Mouse (Mus musculus) MEL (cell line): ENCODE data around the gene Gm17018.

Experiments used
- CTCF ChIP-seq, 3 experiments: IDR thresholded peaks in 2 of 3; conservative IDR thresholded peaks in 1 of 3; 2 replicates each; pipeline ENCODE4 v1.5.1; 2011 to 2012; ENCODE audit warnings: low read length in 3 of 3, low read depth in 2 of 3, mild to moderate bottlenecking in 2 of 3, improper control_type of control experiment in 1 of 3, inconsistent platforms in 1 of 3, mixed read lengths in 1 of 3, moderate library complexity in 1 of 3; ENCODE audit not compliant: control insufficient read depth in 1 of 3, insufficient read depth in 1 of 3, poor library complexity in 1 of 3, severe bottlenecking in 1 of 3
- ELF1 ChIP-seq: IDR thresholded peaks from 2 replicates; pipeline ENCODE4 v1.6.1; 2014; ENCODE audit warnings: low read depth, mild to moderate bottlenecking, inconsistent platforms, low read length, improper control_type of control experiment, moderate library complexity
- EP300 ChIP-seq, 2 experiments: IDR thresholded peaks; 2 replicates each; pipeline ENCODE4 v1.6.1; 2011; ENCODE audit warnings: improper control_type of control experiment in 2 of 2, low read length in 2 of 2, low read depth in 1 of 2, mild to moderate bottlenecking in 1 of 2
- JUND ChIP-seq: IDR thresholded peaks from 2 replicates; pipeline ENCODE4 v1.6.1; 2011; ENCODE audit warnings: low read depth, mild to moderate bottlenecking, improper control_type of control experiment, low read length
- MAFK ChIP-seq: IDR thresholded peaks from 2 replicates; pipeline ENCODE4 v1.6.1; 2011; ENCODE audit warnings: low read depth, mild to moderate bottlenecking, low read length, improper control_type of control experiment, borderline replicate concordance
- MYC ChIP-seq: IDR thresholded peaks from 2 replicates; pipeline ENCODE4 v1.6.1; 2011; ENCODE audit warnings: low read depth, mild to moderate bottlenecking, low read length, improper control_type of control experiment, moderate library complexity
- POLR2A ChIP-seq, 2 experiments: IDR thresholded peaks; 2 replicates each; pipeline ENCODE4 v1.6.1; 2011 to 2012; ENCODE audit warnings: low read length in 2 of 2, mild to moderate bottlenecking in 2 of 2, control low read depth in 1 of 2, improper control_type of control experiment in 1 of 2, low read depth in 1 of 2, moderate library complexity in 1 of 2; ENCODE audit not compliant: control insufficient read depth in 1 of 2, insufficient read depth in 1 of 2, poor library complexity in 1 of 2
- UBTF ChIP-seq: IDR thresholded peaks from 2 replicates; pipeline ENCODE4 v1.6.1; 2012; ENCODE audit warnings: low read depth, mild to moderate bottlenecking, inconsistent platforms, low read length, improper control_type of control experiment, moderate library complexity, borderline replicate concordance; ENCODE audit not compliant: insufficient read depth

GRCm38 (mm10) chr19:45529294-45529693 lies 31.1 kb upstream of the Gm17018 start:
- TF ChIP-seq CTCF (IDR thresholded peaks at IDR 0.05 in 2 of 3, conservative IDR thresholded peaks at IDR 0.05 in 1 of 3; ENCODE audit: control insufficient read depth in 1 of 3, insufficient read depth in 1 of 3, low read depth in 2 of 3, low read length in 3 of 3, poor library complexity in 1 of 3, severe bottlenecking in 1 of 3) (no peak), UBTF (no peak), POLR2A (IDR thresholded peaks at IDR 0.05; ENCODE audit: control insufficient read depth in 1 of 2, insufficient read depth in 1 of 2, low read depth in 1 of 2, low read length in 2 of 2, poor library complexity in 1 of 2) (no peak), EP300 (IDR thresholded peaks at IDR 0.05; ENCODE audit: low read depth in 1 of 2, low read length in 2 of 2) (no peak), MYC (no peak), MAFK (no peak), ELF1 (no peak), JUND (no peak)
